27 mouse cellular contexts compared by ENCODE assay signal in the genomic region with DNA sequence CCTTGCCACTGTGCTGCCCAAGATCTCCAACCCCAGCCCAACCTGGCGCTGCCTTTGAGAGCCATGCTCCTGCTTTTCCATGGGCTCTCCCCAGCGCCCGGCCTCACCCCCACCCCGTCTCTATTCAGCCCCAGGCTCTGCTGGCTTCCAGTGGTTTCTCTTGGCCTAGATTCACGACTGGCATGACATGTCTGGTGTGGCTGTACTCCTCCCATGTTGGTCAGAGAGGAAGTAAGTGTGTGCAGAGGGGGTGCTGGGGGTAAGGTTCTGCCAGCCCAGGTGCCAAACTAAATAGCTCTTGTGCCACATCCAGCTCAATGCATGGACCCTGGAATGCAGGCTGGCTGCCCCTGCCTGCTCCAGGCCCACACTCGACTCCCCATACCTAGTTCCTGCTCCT. TPM values are rescaled to one million over a fixed set of nuclear protein-coding genes. Genes with fewer than 3 reads are reported as not detected.
"Had no signal": no experiment of that assay in that cellular context is flagged by ENCODE, and none has a peak within 500 bp of the region (broad histone marks: within the 10 kb centered on the region; RNA-seq: fewer than 3 reads in every experiment).

No protein-coding gene starts in this region.

- H3K27ac ChIP-seq: gastrocnemius, adult 2 months; heart, adult 2 months; heart, embryonic 13.5 days; hindbrain, embryonic 10.5 days; hindbrain, embryonic 13.5 days; hindbrain, embryonic 15.5 days; hindbrain, postnatal 0 days; kidney, embryonic 15.5 days; kidney, postnatal 0 days; limb, embryonic 12.5 days; liver, embryonic 12.5 days had no signal

- H3K4me2 ChIP-seq: heart, embryonic 11.5 days; heart, embryonic 13.5 days; hindbrain, embryonic 13.5 days; hindbrain, embryonic 15.5 days; kidney, embryonic 15.5 days; limb, embryonic 12.5 days; liver, embryonic 12.5 days had no signal

- H3K9me3 ChIP-seq: hindbrain, embryonic 13.5 days; hindbrain, embryonic 15.5 days; kidney, embryonic 15.5 days had no signal

- H3K27me3 ChIP-seq: hindbrain, embryonic 13.5 days; hindbrain, embryonic 15.5 days; kidney, embryonic 15.5 days had no signal

- ATAC-seq: hindbrain, postnatal 0 days; intestine, embryonic 16.5 days; liver, embryonic 12.5 days had no signal

- H3K4me1 ChIP-seq: liver, embryonic 12.5 days had no signal

- H3K4me3 ChIP-seq: gastrocnemius, adult 2 months; heart, adult 2 months; heart, embryonic 13.5 days; hindbrain, embryonic 10.5 days; hindbrain, embryonic 13.5 days; hindbrain, embryonic 15.5 days; kidney, embryonic 15.5 days; limb, embryonic 12.5 days; liver, embryonic 12.5 days had no signal

- H3K36me3 ChIP-seq: heart, embryonic 13.5 days; hindbrain, embryonic 10.5 days; hindbrain, embryonic 13.5 days; hindbrain, embryonic 15.5 days; kidney, embryonic 15.5 days; limb, embryonic 12.5 days; liver, embryonic 12.5 days had no signal

- DNase-seq: gastrocnemius, adult 2 months; gastrocnemius, postnatal 10 days; gastrocnemius, postnatal 25 days; heart, adult 11 months; heart, adult 2 months; heart, postnatal 14 days; heart, postnatal 36 days; kidney, adult 11 months; kidney, adult 2 months; kidney, adult 9 months; kidney, postnatal 14 days; kidney, postnatal 36 days; layer of hippocampus, adult 9-11 months; layer of hippocampus, postnatal 36 days; left cerebral cortex, postnatal 4 days had no signal

- H3K9ac ChIP-seq: heart, embryonic 13.5 days; hindbrain, embryonic 13.5 days; hindbrain, embryonic 15.5 days; kidney, embryonic 15.5 days; limb, embryonic 12.5 days; liver, embryonic 12.5 days had no signal

RNA-seq across cellular contexts. Expression of gene Lgr6, which starts 44.9 kb away (rescaled TPM):
- polyA plus RNA-seq: liver, adult 2 months had no signal
